Mouse (Mus musculus): ENCODE data around the gene Tlcd2. TPM values are rescaled to one million over a fixed set of nuclear protein-coding genes. Genes with fewer than 3 reads are reported as not detected.

Tlcd2 gene
- polyA plus RNA-seq, 1 experiment from 2014 or later, result 13.0 TPM

DNA sequence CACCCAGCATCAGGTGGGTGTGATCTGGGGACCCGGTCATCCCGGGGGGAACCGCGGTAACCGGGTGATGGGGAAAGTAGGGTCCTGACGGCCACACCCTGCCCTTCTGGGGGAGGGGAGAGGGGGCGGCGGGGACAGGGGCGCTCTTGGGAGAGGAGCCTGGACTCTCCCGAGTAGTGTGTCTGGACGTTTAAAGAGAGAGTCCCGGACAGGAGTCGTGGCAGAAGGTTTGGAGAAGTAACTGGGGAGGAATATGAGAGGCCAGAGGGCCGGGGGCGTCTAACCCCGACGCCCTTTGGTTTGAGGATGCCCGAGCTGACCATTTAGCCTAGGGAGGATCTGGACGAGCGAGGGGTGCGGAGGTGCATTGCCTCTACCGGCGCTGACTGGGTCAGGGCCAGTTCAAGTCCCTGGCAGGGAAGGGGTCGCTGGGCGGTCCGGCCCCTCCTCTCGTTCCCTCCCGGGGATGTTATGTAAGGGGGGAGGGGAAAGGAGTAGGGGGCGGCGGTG lies 283 bp downstream of the Tlcd2 start:
- Histone ChIP-seq H3K27ac (peak overlapping the region; percentile 52; the same call in 1 of the 2 replicates), H3K9ac (peak overlapping the region; percentile 77), H3K9me3 (replicated peaks) (no peaks in the 10 kb centered on the region), H3K4me2 (replicated peaks) (peak overlapping the region; percentile 98), H3K4me1 (peaks cover 31% of the 10 kb centered on the region), H3K4me3 (peak overlapping the region; percentile 78), H3K27me3 (no peaks in the 10 kb centered on the region), H3K36me3 (peaks cover 16% of the 10 kb centered on the region)
- 0% methylated on average over 30 of the region's 30 CpGs for WGBS
- peak; percentile 62 for ATAC-seq (ENCODE audit: low FRiP score)

GRCm38 (mm10) chr11:75462253-75462783 lies 803 bp downstream of the Tlcd2 start:
- ATAC-seq (ENCODE audit: low FRiP score), result no peak
- no peaks in the 10 kb centered on the region for H3K9me3 ChIP-seq (replicated peaks)
- peak overlapping the region; percentile 98 for H3K4me2 ChIP-seq (replicated peaks)
- peak overlapping the region; percentile 77 for H3K9ac ChIP-seq
- no peaks in the 10 kb centered on the region for H3K27me3 ChIP-seq
- peaks cover 32% of the 10 kb centered on the region for H3K4me1 ChIP-seq
- H3K27ac ChIP-seq, result peak overlapping the region; percentile 57; the same call in 1 of the 2 replicates
- peaks cover 17% of the 10 kb centered on the region for H3K36me3 ChIP-seq
- peak overlapping the region; percentile 78 for H3K4me3 ChIP-seq
- WGBS, result 3% methylated on average over 15 of the region's 16 CpGs

DNA sequence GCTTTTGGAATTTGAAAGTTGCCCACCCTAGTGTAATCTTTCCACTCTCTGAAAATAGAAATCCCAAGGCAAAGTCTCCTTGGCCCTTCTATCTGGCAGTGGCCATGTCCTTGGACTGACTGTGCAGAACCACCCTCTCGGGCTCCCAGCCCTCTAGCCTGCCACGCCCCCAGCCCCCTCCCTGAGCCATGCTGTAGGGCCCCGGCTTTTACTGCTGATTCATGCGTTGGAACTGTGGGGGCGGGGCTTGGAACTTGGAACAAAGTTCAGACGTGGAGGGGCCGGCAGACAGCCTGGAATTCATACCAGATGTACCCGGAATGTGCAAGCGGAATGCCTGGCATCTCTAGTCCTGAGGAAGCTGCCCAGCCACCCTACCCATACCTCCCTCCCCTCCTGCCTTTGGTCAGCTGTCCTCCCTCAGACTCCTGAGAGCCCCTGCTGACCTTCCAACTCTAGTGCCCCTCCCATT lies 1.4 kb downstream of the Tlcd2 start:
- peak overlapping the region; percentile 77 for H3K9ac ChIP-seq
- peaks cover 17% of the 10 kb centered on the region for H3K36me3 ChIP-seq
- no peaks in the 10 kb centered on the region for H3K9me3 ChIP-seq (replicated peaks)
- H3K4me2 ChIP-seq (replicated peaks), result peak overlapping the region; percentile 98
- H3K4me1 ChIP-seq, result peaks cover 37% of the 10 kb centered on the region
- no peak for ATAC-seq (ENCODE audit: low FRiP score)
- H3K4me3 ChIP-seq, result peak overlapping the region; percentile 78
- 5% methylated on average over 9 of the region's 9 CpGs for WGBS
- H3K27me3 ChIP-seq, result no peaks in the 10 kb centered on the region
- peak overlapping the region; percentile 57; the same call in 1 of the 2 replicates for H3K27ac ChIP-seq

- H3K4me1 ChIP-seq, result peaks cover 40% of the 10 kb centered on the region
- H3K4me3 ChIP-seq, result no peak overlapping the region
- peaks cover 17% of the 10 kb centered on the region for H3K36me3 ChIP-seq
- H3K9ac ChIP-seq, result no peak overlapping the region
- 0 out of 2 replicates have a peak, but pooled peaks cover 2% of the 10 kb centered on the region for H3K27me3 ChIP-seq
- H3K4me2 ChIP-seq (replicated peaks), result peak overlapping the region; percentile 98; the same call in 1 of the 2 replicates
- no peak for ATAC-seq (ENCODE audit: low FRiP score)
- no peak overlapping the region for H3K27ac ChIP-seq
- 75% methylated on average over 4 of the region's 4 CpGs for WGBS
- H3K9me3 ChIP-seq (replicated peaks), result no peaks in the 10 kb centered on the region
Measured at GRCm38 (mm10) chr11:75463624-75464023, 2.1 kb downstream of the Tlcd2 start.

GRCm38 (mm10) chr11:75464417-75464816 lies 2.9 kb downstream of the Tlcd2 start:
- Histone ChIP-seq H3K27me3 (0 out of 2 replicates have a peak, but pooled peaks cover 2% of the 10 kb centered on the region), H3K4me1 (peaks cover 39% of the 10 kb centered on the region), H3K9me3 (replicated peaks) (no peaks in the 10 kb centered on the region), H3K4me2 (replicated peaks) (no peak overlapping the region), H3K36me3 (peaks cover 17% of the 10 kb centered on the region), H3K9ac (no peak overlapping the region), H3K27ac (no peak overlapping the region), H3K4me3 (no peak overlapping the region)
- ATAC-seq (ENCODE audit: low FRiP score), result no peak
- 92% methylated on average over 6 of the region's 6 CpGs for WGBS

DNA sequence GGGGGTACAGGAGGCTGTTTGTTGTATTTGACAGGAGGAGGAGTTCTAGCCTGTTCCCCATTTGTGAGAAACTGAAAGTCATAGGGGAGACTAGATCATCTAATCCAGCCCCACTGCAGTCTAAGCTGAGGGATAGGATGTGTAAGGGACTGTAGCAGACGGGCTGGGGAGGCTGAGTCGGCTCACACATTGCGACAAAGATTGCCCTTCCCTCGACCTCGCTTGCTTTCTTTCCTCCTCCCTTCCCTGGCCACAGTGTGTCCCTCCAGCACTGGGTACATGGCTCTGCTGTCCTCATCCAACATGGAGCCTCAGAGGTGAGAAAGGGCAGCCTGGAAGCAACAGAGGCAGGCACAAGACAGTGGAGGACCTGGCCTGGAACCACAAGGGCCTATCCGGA lies 3.5 kb downstream of the Tlcd2 start:
- 86% methylated on average over 6 of the region's 6 CpGs for WGBS
- Histone ChIP-seq H3K27ac (no peak overlapping the region), H3K27me3 (0 out of 2 replicates have a peak, but pooled peaks cover 5% of the 10 kb centered on the region), H3K4me3 (no peak overlapping the region), H3K4me2 (replicated peaks) (no peak overlapping the region), H3K36me3 (peaks cover 17% of the 10 kb centered on the region), H3K9me3 (replicated peaks) (no peaks in the 10 kb centered on the region), H3K9ac (no peak overlapping the region), H3K4me1 (peaks cover 33% of the 10 kb centered on the region)
- no peak for ATAC-seq (ENCODE audit: low FRiP score)

DNA sequence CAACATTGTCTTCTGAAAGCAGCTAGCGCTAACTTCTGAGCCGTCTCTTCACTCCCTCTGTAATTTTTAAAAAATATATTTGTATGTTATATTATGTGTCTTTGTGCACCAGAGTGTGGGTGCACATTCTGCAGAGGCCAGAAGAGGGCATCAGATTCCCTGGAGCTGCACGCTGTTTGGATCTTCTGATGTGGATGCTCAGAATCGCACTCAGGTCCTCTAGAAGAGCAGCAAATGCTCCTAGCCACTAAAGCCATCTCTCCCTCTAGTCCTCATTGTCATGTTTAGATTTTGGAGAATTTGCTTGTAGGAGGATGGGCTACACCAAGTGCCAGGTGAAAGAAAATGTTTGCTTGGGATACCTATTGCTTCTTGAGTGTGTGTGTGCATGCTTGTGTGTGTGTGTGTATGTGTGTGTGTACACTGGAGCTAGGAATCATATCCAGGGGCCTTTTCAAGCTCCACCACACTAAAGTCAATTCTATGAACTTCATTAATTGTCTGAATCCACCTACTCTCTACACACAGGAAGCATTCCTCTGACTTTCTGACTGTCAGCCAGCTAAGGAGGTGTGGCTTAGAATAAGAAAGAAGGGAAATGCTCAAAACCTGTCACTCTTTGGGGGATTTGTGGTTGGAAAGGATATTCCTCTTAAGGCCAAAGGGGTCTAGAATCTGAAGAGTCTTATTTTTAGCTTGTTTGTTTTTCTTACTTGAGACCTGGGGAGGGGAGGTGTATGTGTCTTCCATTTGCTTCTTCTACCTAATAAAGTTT lies 5.4 kb downstream of the Tlcd2 start:
- H3K9ac ChIP-seq, result no peak overlapping the region
- H3K36me3 ChIP-seq, result peaks cover 17% of the 10 kb centered on the region
- no peak overlapping the region for H3K27ac ChIP-seq
- H3K9me3 ChIP-seq (replicated peaks), result no peaks in the 10 kb centered on the region
- H3K4me2 ChIP-seq (replicated peaks), result 0 out of 2 replicates have a peak overlapping the region, but pooled peaks have one; percentile 60
- H3K4me3 ChIP-seq, result no peak overlapping the region
- no peak for ATAC-seq (ENCODE audit: low FRiP score)
- peaks cover 27% of the 10 kb centered on the region for H3K4me1 ChIP-seq
- 97% methylated on average over 4 of the region's 4 CpGs for WGBS
- 0 out of 2 replicates have a peak, but pooled peaks cover 5% of the 10 kb centered on the region for H3K27me3 ChIP-seq

DNA sequence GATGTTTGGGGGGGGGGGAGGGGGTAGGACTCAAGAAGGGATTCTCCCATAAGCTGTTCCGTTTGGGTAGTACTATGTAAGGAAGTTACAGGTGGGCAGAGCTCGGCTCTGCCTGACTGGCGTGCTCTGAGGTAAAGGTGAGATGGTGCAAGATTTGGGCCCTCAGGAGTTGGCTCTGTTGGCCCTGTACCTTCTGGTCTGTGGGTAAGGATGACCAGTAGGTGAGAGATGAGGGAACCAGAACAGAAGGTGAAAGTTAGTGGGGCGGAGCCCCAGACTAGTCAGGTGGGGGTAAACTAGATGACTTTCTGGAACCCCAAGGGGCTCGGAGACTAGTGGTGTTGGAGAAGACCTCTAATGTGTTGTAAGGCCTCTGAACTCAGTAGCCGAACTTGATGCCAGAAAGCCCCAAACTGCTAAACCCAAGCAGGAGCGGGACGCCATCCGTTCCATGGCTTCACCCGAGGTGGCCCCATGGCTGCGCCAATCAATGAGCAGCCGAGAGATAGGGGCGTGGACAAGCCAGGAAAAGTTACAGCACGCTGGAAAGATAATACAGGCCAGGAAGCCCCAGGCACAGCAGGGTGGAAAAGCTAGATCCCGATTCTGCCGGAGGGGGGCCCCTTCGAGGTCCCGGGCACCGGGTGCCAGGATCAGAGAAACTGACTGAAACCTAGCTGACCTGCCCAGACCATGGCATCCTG lies 6.1 kb downstream of the Tlcd2 start:
- H3K9ac ChIP-seq, result peak overlapping the region; percentile 53
- no peak for ATAC-seq (ENCODE audit: low FRiP score)
- no peaks in the 10 kb centered on the region for H3K9me3 ChIP-seq (replicated peaks)
- H3K4me1 ChIP-seq, result peaks cover 19% of the 10 kb centered on the region
- H3K4me2 ChIP-seq (replicated peaks), result peak overlapping the region; percentile 60
- no peak overlapping the region for H3K27ac ChIP-seq
- WGBS, result 20% methylated on average over 19 of the region's 19 CpGs
- peaks cover 17% of the 10 kb centered on the region for H3K36me3 ChIP-seq
- H3K4me3 ChIP-seq, result peak overlapping the region; percentile 31
- 0 out of 2 replicates have a peak, but pooled peaks cover 5% of the 10 kb centered on the region for H3K27me3 ChIP-seq

DNA sequence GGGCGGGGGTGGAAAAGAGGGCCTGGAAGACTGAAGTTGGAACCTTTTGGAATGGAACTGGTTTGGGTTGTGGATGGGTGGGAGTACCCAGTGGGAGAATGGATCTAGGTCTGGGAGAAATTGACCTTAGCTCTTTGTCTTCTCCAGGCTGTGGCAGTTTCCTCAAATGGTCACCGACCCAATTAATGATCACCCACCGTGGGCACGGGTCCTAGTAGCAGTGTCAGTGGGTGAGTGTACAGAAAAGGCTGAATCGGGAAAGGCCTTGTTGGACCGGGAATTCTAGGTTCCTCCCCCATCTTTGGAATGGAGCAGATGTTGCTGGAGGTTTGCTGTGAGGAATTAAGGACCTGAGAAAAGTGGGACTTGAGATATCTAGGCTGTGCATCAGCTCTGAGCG lies 6.9 kb downstream of the Tlcd2 start:
- H3K36me3 ChIP-seq, result peaks cover 17% of the 10 kb centered on the region
- H3K27me3 ChIP-seq, result 0 out of 2 replicates have a peak, but pooled peaks cover 5% of the 10 kb centered on the region
- peak overlapping the region; percentile 53; the same call in 1 of the 2 replicates for H3K9ac ChIP-seq
- no peaks in the 10 kb centered on the region for H3K9me3 ChIP-seq (replicated peaks)
- no peak for ATAC-seq (ENCODE audit: low FRiP score)
- WGBS, result 62% methylated on average over 7 of the region's 7 CpGs
- H3K4me2 ChIP-seq (replicated peaks), result peak overlapping the region; percentile 60
- H3K4me3 ChIP-seq, result peak overlapping the region; percentile 31
- no peak overlapping the region for H3K27ac ChIP-seq
- H3K4me1 ChIP-seq, result peaks cover 12% of the 10 kb centered on the region; the same call in 1 of the 2 replicates

GRCm38 (mm10) chr11:75469261-75469660 lies 7.7 kb downstream of the Tlcd2 start:
- no peak for ATAC-seq (ENCODE audit: low FRiP score)
- H3K27me3 ChIP-seq, result 0 out of 2 replicates have a peak, but pooled peaks cover 5% of the 10 kb centered on the region
- 88% methylated on average over 4 of the region's 4 CpGs for WGBS
- H3K4me1 ChIP-seq, result peaks cover 8% of the 10 kb centered on the region; the same call in 1 of the 2 replicates
- H3K9me3 ChIP-seq (replicated peaks), result no peaks in the 10 kb centered on the region
- peaks cover 17% of the 10 kb centered on the region for H3K36me3 ChIP-seq
- no peak overlapping the region for H3K9ac ChIP-seq
- H3K4me3 ChIP-seq, result no peak overlapping the region
- no peak overlapping the region for H3K27ac ChIP-seq
- H3K4me2 ChIP-seq (replicated peaks), result no peak overlapping the region

DNA sequence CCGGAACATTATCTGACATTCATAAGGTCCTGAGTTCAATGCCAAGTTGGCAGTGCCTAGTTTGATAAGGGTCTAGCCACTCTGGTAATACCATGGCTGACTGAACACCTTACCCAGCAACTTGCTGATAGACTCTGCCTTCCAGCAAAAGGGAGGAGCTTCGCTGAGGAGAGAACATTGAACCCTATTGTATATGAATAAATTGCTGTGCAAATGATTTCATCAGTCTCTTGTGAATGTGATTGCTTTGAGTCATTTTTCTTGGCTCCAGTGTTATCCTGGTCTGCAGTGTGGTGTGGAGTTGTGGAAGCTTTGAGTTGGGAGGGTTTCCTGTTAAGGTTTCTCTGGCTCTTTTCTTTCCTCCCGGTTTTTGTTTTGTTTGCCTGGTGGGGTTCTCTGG lies 9.2 kb downstream of the Tlcd2 start:
- 78% methylated on average over 3 of the region's 3 CpGs for WGBS
- peaks cover 8% of the 10 kb centered on the region; the same call in 1 of the 2 replicates for H3K4me1 ChIP-seq
- ATAC-seq (ENCODE audit: low FRiP score), result no peak
- H3K27me3 ChIP-seq, result 0 out of 2 replicates have a peak, but pooled peaks cover 5% of the 10 kb centered on the region
- H3K9ac ChIP-seq, result no peak overlapping the region
- H3K27ac ChIP-seq, result no peak overlapping the region
- no peak overlapping the region for H3K4me3 ChIP-seq
- H3K4me2 ChIP-seq (replicated peaks), result no peak overlapping the region
- peaks cover 6% of the 10 kb centered on the region; the same call in 1 of the 2 replicates for H3K36me3 ChIP-seq
- no peaks in the 10 kb centered on the region for H3K9me3 ChIP-seq (replicated peaks)

All from hindbrain, embryonic 12.5 days (tissue).